Mouse (Mus musculus): ENCODE measurements around the gene Prmt3. TPM values are rescaled to one million over a fixed set of nuclear protein-coding genes. Genes with fewer than 3 reads are reported as not detected.

Prmt3 gene
- polyA plus RNA-seq, 1 experiment from 2014 or later, result 55.3 TPM

DNA sequence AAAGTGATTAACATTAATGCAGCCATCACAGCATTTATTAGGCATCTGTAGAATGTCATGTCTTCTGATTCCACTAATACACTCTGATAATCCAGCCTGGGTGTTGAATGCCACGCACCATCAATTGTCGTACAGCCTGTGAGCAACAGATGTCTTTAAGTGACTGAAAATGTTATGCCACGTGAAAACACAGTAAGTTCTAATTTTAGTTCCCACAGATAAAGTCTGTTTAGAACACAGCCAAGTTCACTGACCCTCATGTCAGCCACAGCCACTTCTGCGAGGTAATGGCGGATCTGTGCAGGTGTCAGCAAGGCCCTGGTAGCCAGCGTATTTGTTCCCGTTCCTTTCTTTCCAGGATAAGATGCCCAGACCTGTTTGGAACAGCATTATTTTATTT is 12.0 kb upstream of the Prmt3 start:
- WGBS, result 93% methylated on average over 7 of the region's 7 CpGs
- no peak overlapping the region for H3K4me2 ChIP-seq (replicated peaks)
- peaks cover 6% of the 10 kb centered on the region; the same call in 1 of the 2 replicates for H3K4me1 ChIP-seq
- H3K27me3 ChIP-seq, result 0 out of 2 replicates have a peak, but pooled peaks cover 4% of the 10 kb centered on the region
- no peak for ATAC-seq (replicated peaks)
- no peaks in the 10 kb centered on the region for H3K9me3 ChIP-seq
- no peak overlapping the region for H3K9ac ChIP-seq (replicated peaks)
- no peak overlapping the region for H3K4me3 ChIP-seq
- no peaks in the 10 kb centered on the region for H3K36me3 ChIP-seq
- H3K27ac ChIP-seq (replicated peaks), result no peak overlapping the region

GRCm38 (mm10) chr7:49768509-49768908 is 9.6 kb upstream of the Prmt3 start:
- 6% methylated on average over 9 of the region's 9 CpGs for WGBS
- 0 out of 2 replicates have a peak, but pooled peaks cover 4% of the 10 kb centered on the region for H3K27me3 ChIP-seq

DNA sequence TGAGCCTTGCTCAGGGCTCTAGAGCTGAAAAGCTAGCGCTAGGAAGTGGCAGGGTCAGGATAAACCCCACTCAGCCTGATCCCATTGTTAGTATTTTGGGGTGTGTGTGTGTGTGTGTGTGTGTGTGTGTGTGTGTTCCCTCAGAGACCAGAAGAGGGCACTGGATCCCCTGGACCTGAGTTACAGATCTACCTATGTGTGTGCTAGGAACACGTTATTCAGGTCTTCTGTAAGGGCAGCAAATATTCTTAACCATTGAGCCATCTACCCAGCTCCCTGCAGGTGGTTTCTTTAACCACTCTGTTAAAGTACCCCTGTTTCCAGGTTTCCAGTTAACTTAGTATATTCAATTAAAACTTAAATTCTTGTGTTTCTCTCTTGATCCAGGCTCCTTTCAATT is 3.8 kb upstream of the Prmt3 start:
- no peak overlapping the region for H3K4me3 ChIP-seq
- H3K9me3 ChIP-seq, result no peaks in the 10 kb centered on the region
- H3K27ac ChIP-seq (replicated peaks), result no peak overlapping the region
- 85% methylated on average over 2 of the region's 2 CpGs for WGBS
- H3K4me1 ChIP-seq, result peaks cover 8% of the 10 kb centered on the region
- no peak overlapping the region for H3K4me2 ChIP-seq (replicated peaks)
- no peaks in the 10 kb centered on the region for H3K36me3 ChIP-seq
- ATAC-seq (replicated peaks), result no peak
- H3K27me3 ChIP-seq, result no peaks in the 10 kb centered on the region
- no peak overlapping the region for H3K9ac ChIP-seq (replicated peaks)

More at GRCm38 (mm10) chr7:49768509-49768908, 9.6 kb upstream of the Prmt3 start:
- H3K4me2 ChIP-seq (replicated peaks), result no peak overlapping the region
- no peak overlapping the region for H3K4me3 ChIP-seq
- H3K4me1 ChIP-seq, result peaks cover 6% of the 10 kb centered on the region; the same call in 1 of the 2 replicates
- no peak for ATAC-seq (replicated peaks)
- H3K9me3 ChIP-seq, result no peaks in the 10 kb centered on the region
- H3K27ac ChIP-seq (replicated peaks), result no peak overlapping the region
- no peak overlapping the region for H3K9ac ChIP-seq (replicated peaks)
- H3K36me3 ChIP-seq, result no peaks in the 10 kb centered on the region

DNA sequence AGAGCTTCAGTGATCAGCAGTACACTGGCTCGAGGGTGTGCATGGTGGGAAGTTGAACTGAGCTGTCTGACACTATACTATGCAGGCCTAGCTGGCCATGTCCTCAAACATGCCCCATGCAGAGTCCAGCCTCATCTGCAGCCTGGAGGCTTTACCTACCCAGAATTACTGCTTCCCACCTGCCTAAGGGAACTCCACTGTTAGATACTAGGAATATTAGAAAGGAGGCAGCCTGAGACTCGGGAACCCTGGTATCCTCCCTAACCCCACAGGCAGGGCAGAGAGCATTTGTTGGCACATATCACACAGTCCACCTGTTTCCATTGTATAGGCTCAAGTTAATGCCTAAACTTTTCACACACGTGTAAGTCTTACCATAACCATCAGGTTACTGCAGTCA is 561 bp upstream of the Prmt3 start:
- Histone ChIP-seq H3K27me3 (no peaks in the 10 kb centered on the region), H3K9ac (replicated peaks) (no peak overlapping the region), H3K36me3 (peaks cover 8% of the 10 kb centered on the region; the same call in 1 of the 2 replicates), H3K4me1 (peaks cover 15% of the 10 kb centered on the region), H3K4me2 (replicated peaks) (0 out of 2 replicates have a peak overlapping the region, but pooled peaks have one; percentile 83), H3K9me3 (no peaks in the 10 kb centered on the region), H3K4me3 (no peak overlapping the region), H3K27ac (replicated peaks) (no peak overlapping the region)
- 47% methylated on average over 3 of the region's 3 CpGs for WGBS
- peak; percentile 30 for ATAC-seq (replicated peaks)

- H3K4me1 ChIP-seq, result peaks cover 15% of the 10 kb centered on the region
- no peaks in the 10 kb centered on the region for H3K9me3 ChIP-seq
- no peaks in the 10 kb centered on the region for H3K27me3 ChIP-seq
- H3K36me3 ChIP-seq, result peaks cover 16% of the 10 kb centered on the region; the same call in 1 of the 2 replicates
- H3K27ac ChIP-seq (replicated peaks), result peak overlapping the region; percentile 79
- peak overlapping the region; percentile 77 for H3K4me3 ChIP-seq
- WGBS, result 71% methylated on average over 12 of the region's 12 CpGs
- H3K4me2 ChIP-seq (replicated peaks), result peak overlapping the region; percentile 83
- peak; percentile 5; the same call in 1 of the 2 replicates for ATAC-seq (replicated peaks)
- peak overlapping the region; percentile 63; the same call in 1 of the 2 replicates for H3K9ac ChIP-seq (replicated peaks)
These were observed 914 bp downstream of the Prmt3 start for GRCm38 (mm10) chr7:49778904-49779615.

DNA sequence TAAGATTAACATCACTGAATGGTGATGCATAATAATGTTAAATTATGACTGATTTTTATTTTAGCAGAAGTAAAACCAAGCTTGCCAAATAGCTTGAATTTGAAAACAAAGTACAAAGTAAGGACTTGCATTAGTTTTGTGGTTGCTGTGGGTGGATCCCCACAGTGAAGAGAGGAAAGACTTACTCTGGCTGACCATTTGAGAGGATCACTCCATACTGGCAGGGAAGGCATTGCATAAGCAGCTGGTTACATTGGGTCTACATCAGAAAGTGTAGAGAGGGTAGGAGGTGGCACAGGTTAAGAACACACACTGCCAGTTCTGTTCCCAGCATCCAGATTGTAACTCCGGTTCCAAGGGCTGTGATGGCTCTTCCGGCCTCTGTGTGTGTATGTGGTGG is 4.9 kb downstream of the Prmt3 start:
- H3K4me1 ChIP-seq, result peaks cover 15% of the 10 kb centered on the region
- no peak for ATAC-seq (replicated peaks)
- peaks cover 31% of the 10 kb centered on the region for H3K36me3 ChIP-seq
- H3K4me2 ChIP-seq (replicated peaks), result no peak overlapping the region
- no peaks in the 10 kb centered on the region for H3K27me3 ChIP-seq
- no peaks in the 10 kb centered on the region for H3K9me3 ChIP-seq
- no peak overlapping the region for H3K9ac ChIP-seq (replicated peaks)
- WGBS, result 97% methylated on average over 2 of the region's 2 CpGs
- no peak overlapping the region for H3K27ac ChIP-seq (replicated peaks)
- H3K4me3 ChIP-seq, result no peak overlapping the region

DNA sequence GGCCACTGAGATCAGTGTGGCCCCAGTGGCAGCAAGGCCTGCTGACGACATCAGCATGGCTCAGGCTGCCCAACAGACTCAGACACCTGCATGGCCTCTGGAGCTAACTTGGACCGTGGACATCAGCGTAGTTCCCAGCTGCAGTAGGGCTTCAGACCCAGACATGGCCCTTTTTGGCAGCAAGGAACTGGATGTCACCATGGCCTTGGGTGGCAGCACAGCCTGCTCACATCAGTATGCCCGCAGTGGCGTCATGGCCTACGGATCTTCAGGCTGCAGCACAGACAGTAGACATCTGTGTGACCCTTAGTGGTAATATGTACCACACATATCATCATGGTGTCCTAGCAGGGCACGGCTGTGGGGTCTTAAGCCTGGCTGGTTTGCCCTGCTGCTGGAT is 7.0 kb downstream of the Prmt3 start:
- no peaks in the 10 kb centered on the region for H3K4me1 ChIP-seq
- no peak overlapping the region for H3K9ac ChIP-seq (replicated peaks)
- 96% methylated on average over 7 of the region's 7 CpGs for WGBS
- no peak for ATAC-seq (replicated peaks)
- H3K27ac ChIP-seq (replicated peaks), result no peak overlapping the region
- H3K4me3 ChIP-seq, result no peak overlapping the region
- no peaks in the 10 kb centered on the region for H3K9me3 ChIP-seq
- H3K36me3 ChIP-seq, result peaks cover 36% of the 10 kb centered on the region
- H3K27me3 ChIP-seq, result no peaks in the 10 kb centered on the region
- H3K4me2 ChIP-seq (replicated peaks), result no peak overlapping the region

- H3K9ac ChIP-seq (replicated peaks), result no peak overlapping the region
- peak; percentile 66; the same call in 1 of the 2 replicates for ATAC-seq (replicated peaks)
- no peaks in the 10 kb centered on the region for H3K9me3 ChIP-seq
- H3K4me2 ChIP-seq (replicated peaks), result no peak overlapping the region
- no peak overlapping the region for H3K4me3 ChIP-seq
- 65% methylated on average over 12 of the region's 12 CpGs for WGBS
- H3K27ac ChIP-seq (replicated peaks), result no peak overlapping the region
- H3K27me3 ChIP-seq, result no peaks in the 10 kb centered on the region
- no peaks in the 10 kb centered on the region for H3K4me1 ChIP-seq
- H3K36me3 ChIP-seq, result peaks cover 35% of the 10 kb centered on the region
These were observed 8.7 kb downstream of the Prmt3 start for GRCm38 (mm10) chr7:49786618-49787382.

DNA sequence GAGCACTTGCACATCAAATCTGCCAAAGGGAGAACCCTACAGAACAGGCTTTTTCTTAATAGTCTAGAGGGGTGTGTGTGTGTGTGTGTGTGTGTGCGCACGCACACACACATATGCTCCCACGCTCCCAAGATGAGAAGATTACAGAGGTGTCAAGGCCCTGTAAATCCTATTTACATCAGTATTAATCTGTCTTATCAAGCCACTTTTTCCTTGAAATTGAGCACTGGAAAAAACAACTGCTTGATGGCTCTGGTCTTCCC is 9.2 kb downstream of the Prmt3 start:
- WGBS, result 94% methylated on average over 3 of the region's 3 CpGs
- H3K4me2 ChIP-seq (replicated peaks), result no peak overlapping the region
- ATAC-seq (replicated peaks), result peak; percentile 43; the same call in 1 of the 2 replicates
- no peaks in the 10 kb centered on the region for H3K4me1 ChIP-seq
- no peaks in the 10 kb centered on the region for H3K27me3 ChIP-seq
- H3K27ac ChIP-seq (replicated peaks), result no peak overlapping the region
- H3K4me3 ChIP-seq, result no peak overlapping the region
- H3K9me3 ChIP-seq, result no peaks in the 10 kb centered on the region
- no peak overlapping the region for H3K9ac ChIP-seq (replicated peaks)
- H3K36me3 ChIP-seq, result peaks cover 35% of the 10 kb centered on the region

GRCm38 (mm10) chr7:49794304-49794703 is 16.2 kb downstream of the Prmt3 start:
- no peak for ATAC-seq (replicated peaks)
- Histone ChIP-seq H3K4me3 (no peak overlapping the region), H3K9me3 (no peaks in the 10 kb centered on the region), H3K4me2 (replicated peaks) (no peak overlapping the region), H3K4me1 (no peaks in the 10 kb centered on the region), H3K36me3 (peaks cover 39% of the 10 kb centered on the region), H3K27ac (replicated peaks) (no peak overlapping the region), H3K9ac (replicated peaks) (no peak overlapping the region), H3K27me3 (no peaks in the 10 kb centered on the region)
- WGBS, result 86% methylated on average over 2 of the region's 2 CpGs

GRCm38 (mm10) chr7:49797171-49797570 is 19.0 kb downstream of the Prmt3 start:
- Histone ChIP-seq H3K27ac (replicated peaks) (no peak overlapping the region), H3K36me3 (peaks cover 28% of the 10 kb centered on the region), H3K27me3 (no peaks in the 10 kb centered on the region), H3K4me1 (no peaks in the 10 kb centered on the region), H3K9me3 (no peaks in the 10 kb centered on the region), H3K4me2 (replicated peaks) (no peak overlapping the region), H3K9ac (replicated peaks) (no peak overlapping the region), H3K4me3 (no peak overlapping the region)
- WGBS, result 82% methylated on average over 1 of the region's 1 CpGs
- no peak for ATAC-seq (replicated peaks)

DNA sequence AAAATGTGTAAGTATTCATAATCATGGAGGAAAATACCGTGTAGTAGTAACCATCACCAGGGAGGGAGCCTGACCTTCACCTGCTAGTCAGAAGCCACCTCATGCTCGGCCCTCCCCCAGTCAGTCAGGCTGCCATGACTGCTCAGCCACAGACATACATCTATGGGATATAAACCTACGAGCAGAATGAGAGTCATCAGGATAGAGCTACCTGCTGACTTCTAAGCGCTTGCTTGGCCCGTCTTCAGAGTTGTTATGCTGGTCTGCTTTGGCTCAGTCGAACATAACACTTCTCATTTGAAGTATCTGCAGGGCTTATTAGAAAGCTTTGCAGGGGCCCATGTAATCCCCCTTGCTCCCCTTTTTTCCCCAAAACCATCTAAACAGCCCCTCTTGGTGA is 25.4 kb downstream of the Prmt3 start:
- no peak overlapping the region for H3K4me3 ChIP-seq
- ATAC-seq (replicated peaks), result no peak
- no peaks in the 10 kb centered on the region for H3K36me3 ChIP-seq
- no peaks in the 10 kb centered on the region for H3K9me3 ChIP-seq
- no peaks in the 10 kb centered on the region for H3K27me3 ChIP-seq
- no peak overlapping the region for H3K4me2 ChIP-seq (replicated peaks)
- no peak overlapping the region for H3K9ac ChIP-seq (replicated peaks)
- H3K4me1 ChIP-seq, result no peaks in the 10 kb centered on the region
- 89% methylated on average over 6 of the region's 6 CpGs for WGBS
- H3K27ac ChIP-seq (replicated peaks), result no peak overlapping the region
